In the genomic region with DNA sequence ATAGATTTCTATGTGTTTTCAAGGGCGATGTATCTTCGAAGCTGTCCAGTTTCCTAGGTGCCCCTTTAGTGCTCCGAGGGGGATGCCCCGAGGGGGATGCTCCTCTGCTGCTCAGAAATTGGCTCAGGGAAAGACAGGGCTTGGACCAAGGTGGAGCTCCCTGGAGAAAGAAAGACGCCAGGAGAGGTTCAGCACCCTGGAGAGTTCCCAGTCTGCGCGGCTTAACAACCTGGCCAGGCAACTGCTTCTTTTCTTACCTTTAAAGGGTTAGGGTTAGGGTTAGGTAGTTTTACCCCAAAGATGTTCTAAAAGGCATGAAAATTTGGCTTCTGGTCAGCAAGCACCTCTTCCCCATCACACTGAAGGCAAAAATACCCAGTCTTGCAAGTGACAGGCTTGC, we compare ENCODE assay signal across 10 mouse cellular contexts. TPM values are rescaled to one million over a fixed set of nuclear protein-coding genes. Genes with fewer than 3 reads are reported as not detected.
DNase-seq lines count a peak whose midpoint lies in the region; ATAC-seq lines count a peak whose summit lies in the region.
"Had no signal": no experiment of that assay in that cellular context is flagged by ENCODE, and none has a peak within 500 bp of the region (broad histone marks: within the 10 kb centered on the region; RNA-seq: fewer than 3 reads in every experiment).

No protein-coding gene starts in this region.

- H3K4me3 ChIP-seq in forebrain, embryonic 10.5 days = no peak overlapping the region
- H3K4me3 ChIP-seq in forebrain, embryonic 12.5 days (replicated peaks) = no peak overlapping the region
- no peak overlapping the region for H3K4me3 ChIP-seq in neural tube, embryonic 15.5 days (replicated peaks)
- H3K4me3 ChIP-seq in embryonic facial prominence, embryonic 10.5 days = no peak overlapping the region
- no peak overlapping the region for H3K4me3 ChIP-seq in neural tube, embryonic 11.5 days (ENCODE audit: low read depth, low read length)
- H3K4me3 ChIP-seq: embryonic facial prominence, embryonic 13.5 days had no signal

- H3K9ac ChIP-seq in forebrain, embryonic 12.5 days = no peak overlapping the region
- no peak overlapping the region for H3K9ac ChIP-seq in neural tube, embryonic 15.5 days (replicated peaks)
- no peak overlapping the region for H3K9ac ChIP-seq in neural tube, embryonic 11.5 days (ENCODE audit: low read length)
- H3K9ac ChIP-seq: embryonic facial prominence, embryonic 13.5 days had no signal

- H3K4me2 ChIP-seq in forebrain, embryonic 12.5 days = no peak overlapping the region
- H3K4me2 ChIP-seq in neural tube, embryonic 15.5 days = no peak overlapping the region
- H3K4me2 ChIP-seq in neural tube, embryonic 11.5 days (ENCODE audit: low read depth) = no peak overlapping the region
- H3K4me2 ChIP-seq: embryonic facial prominence, embryonic 13.5 days had no signal

- H3K36me3 ChIP-seq in forebrain, embryonic 10.5 days (replicated peaks) = no peaks in the 10 kb centered on the region
- H3K36me3 ChIP-seq in forebrain, embryonic 12.5 days (replicated peaks) = no peaks in the 10 kb centered on the region
- H3K36me3 ChIP-seq in neural tube, embryonic 15.5 days = no peaks in the 10 kb centered on the region
- H3K36me3 ChIP-seq in embryonic facial prominence, embryonic 10.5 days (replicated peaks) = no peaks in the 10 kb centered on the region
- H3K36me3 ChIP-seq in neural tube, embryonic 11.5 days (ENCODE audit: control insufficient read depth, insufficient read depth, low read length) = no peaks in the 10 kb centered on the region
- H3K36me3 ChIP-seq: embryonic facial prominence, embryonic 13.5 days had no signal

- H3K9me3 ChIP-seq in forebrain, embryonic 10.5 days = no peaks in the 10 kb centered on the region
- no peaks in the 10 kb centered on the region for H3K9me3 ChIP-seq in forebrain, embryonic 12.5 days
- no peaks in the 10 kb centered on the region for H3K9me3 ChIP-seq in neural tube, embryonic 15.5 days (replicated peaks)
- no peaks in the 10 kb centered on the region for H3K9me3 ChIP-seq in embryonic facial prominence, embryonic 10.5 days
- H3K9me3 ChIP-seq in neural tube, embryonic 11.5 days (ENCODE audit: control insufficient read depth, low read length) = no peaks in the 10 kb centered on the region
- H3K9me3 ChIP-seq: embryonic facial prominence, embryonic 13.5 days had no signal

- peaks cover 14% of the 10 kb centered on the region for H3K27me3 ChIP-seq in forebrain, embryonic 10.5 days (ENCODE audit: poor library complexity, severe bottlenecking)
- H3K27me3 ChIP-seq in forebrain, embryonic 12.5 days = peaks cover 20% of the 10 kb centered on the region
- peaks cover 28% of the 10 kb centered on the region for H3K27me3 ChIP-seq in neural tube, embryonic 15.5 days (replicated peaks)
- no peaks in the 10 kb centered on the region for H3K27me3 ChIP-seq in embryonic facial prominence, embryonic 10.5 days (replicated peaks; ENCODE audit: low read depth, poor library complexity, severe bottlenecking)
- H3K27me3 ChIP-seq in neural tube, embryonic 11.5 days (ENCODE audit: control insufficient read depth, insufficient read depth, low read length) = no peaks in the 10 kb centered on the region
- H3K27me3 ChIP-seq: embryonic facial prominence, embryonic 13.5 days had no signal

- no peak overlapping the region for H3K27ac ChIP-seq in forebrain, embryonic 10.5 days
- no peak overlapping the region for H3K27ac ChIP-seq in forebrain, embryonic 12.5 days
- no peak overlapping the region for H3K27ac ChIP-seq in neural tube, embryonic 15.5 days (replicated peaks)
- no peak overlapping the region for H3K27ac ChIP-seq in embryonic facial prominence, embryonic 10.5 days (replicated peaks)
- no peak overlapping the region for H3K27ac ChIP-seq in neural tube, embryonic 11.5 days (ENCODE audit: low read depth, low read length)
- H3K27ac ChIP-seq: embryonic facial prominence, embryonic 13.5 days had no signal

- 23% methylated on average over 7 of the region's 7 CpGs for WGBS in forebrain, embryonic 10.5 days
- 26% methylated on average over 7 of the region's 7 CpGs for whole genome bisulfite sequencing in forebrain, embryonic 12.5 days
- 25% methylated on average over 7 of the region's 7 CpGs for WGBS in neural tube, embryonic 15.5 days
- 22% methylated on average over 7 of the region's 7 CpGs for WGBS in embryonic facial prominence, embryonic 10.5 days
- WGBS in neural tube, embryonic 11.5 days = 21% methylated on average over 7 of the region's 7 CpGs

- no peak for ATAC-seq in forebrain, embryonic 12.5 days (ENCODE audit: low FRiP score)
- ATAC-seq in neural tube, embryonic 15.5 days (ENCODE audit: low FRiP score) = no peak
- no peak for ATAC-seq in neural tube, embryonic 11.5 days (ENCODE audit: insufficient read depth, low FRiP score, low TSS enrichment)
- ATAC-seq: intestine, embryonic 16.5 days had no signal

- peak; percentile 59 for DNase-seq in forebrain, embryonic 10.5 days (ENCODE audit: extremely low spot score, low spot score)
- DNase-seq in neural tube, embryonic 10.5 days (ENCODE audit: extremely low spot score, low spot score) = peak; percentile 60
- DNase-seq in embryonic facial prominence, embryonic 10.5 days (ENCODE audit: low spot score) = peak; percentile 77
- DNase-seq in neural tube, embryonic 11.5 days (ENCODE audit: low spot score) = peak; percentile 53
- DNase-seq in spleen, postnatal 36 days (ENCODE audit: low spot score in 2 of 2) = no peak
- DNase-seq in MN1 (ENCODE audit: low spot score) = no peak

- peaks cover 3% of the 10 kb centered on the region for H3K4me1 ChIP-seq in forebrain, embryonic 10.5 days
- H3K4me1 ChIP-seq in forebrain, embryonic 12.5 days = peaks cover 2% of the 10 kb centered on the region; the same call in 1 of the 2 replicates
- peaks cover under 1% of the 10 kb centered on the region; the same call in 1 of the 2 replicates for H3K4me1 ChIP-seq in neural tube, embryonic 15.5 days
- peaks cover 3% of the 10 kb centered on the region for H3K4me1 ChIP-seq in embryonic facial prominence, embryonic 10.5 days
- H3K4me1 ChIP-seq in neural tube, embryonic 11.5 days (ENCODE audit: control insufficient read depth, insufficient read depth, low read length) = no peaks in the 10 kb centered on the region
- H3K4me1 ChIP-seq: embryonic facial prominence, embryonic 13.5 days had no signal

RNA-seq across cellular contexts. Expression of a gene that starts 43.9 kb away (rescaled TPM):
- 0.60 and 0.72 TPM in 2 replicates for polyA plus RNA-seq in forebrain, embryonic 10.5 days (2016; fragmentation: Nextera tagmentation; extraction: Ambion mirVana)
- polyA plus RNA-seq in forebrain, embryonic 12.5 days (2016; fragmentation: Nextera tagmentation; extraction: Ambion mirVana) = 1.2 and 1.9 TPM in 2 replicates
- 104 and 111 TPM in 2 replicates for polyA plus RNA-seq in neural tube, embryonic 15.5 days (2015; fragmentation: Nextera tagmentation; extraction: Ambion mirVana)
- polyA plus RNA-seq in embryonic facial prominence, embryonic 10.5 days (2016; fragmentation: Nextera tagmentation; extraction: Ambion mirVana) = 0.20 and 0.42 TPM in 2 replicates
- polyA plus RNA-seq in neural tube, embryonic 11.5 days (2014; fragmentation: Nextera tagmentation; extraction: Ambion mirVana) = 0.53 and 1.1 TPM in 2 replicates

RNA-seq across cellular contexts. Expression of a gene that starts 44.7 kb away (rescaled TPM):
- polyA plus RNA-seq in forebrain, embryonic 10.5 days (2016; fragmentation: Nextera tagmentation; extraction: Ambion mirVana) = 1.1 and 1.4 TPM in 2 replicates
- polyA plus RNA-seq in forebrain, embryonic 12.5 days (2016; fragmentation: Nextera tagmentation; extraction: Ambion mirVana) = 8.0 and 8.5 TPM in 2 replicates
- 31.5 and 37.9 TPM in 2 replicates for polyA plus RNA-seq in neural tube, embryonic 15.5 days (2015; fragmentation: Nextera tagmentation; extraction: Ambion mirVana)
- polyA plus RNA-seq in embryonic facial prominence, embryonic 10.5 days (2016; fragmentation: Nextera tagmentation; extraction: Ambion mirVana) = 0.92 and 1.1 TPM in 2 replicates
- 4.6 and 5.2 TPM in 2 replicates for polyA plus RNA-seq in neural tube, embryonic 11.5 days (2014; fragmentation: Nextera tagmentation; extraction: Ambion mirVana)

Comparison
In these comparisons a context has a peak if more than half of its experiments do, and no peak if none do; other contexts are left out.
1. RNA of a gene that starts 43.9 kb away (polyA plus RNA-seq): 104 to 111 TPM in neural tube, embryonic 15.5 days; 1.2 to 1.9 TPM in forebrain, embryonic 12.5 days, 0.53 to 1.1 TPM in neural tube, embryonic 11.5 days, 0.60 to 0.72 TPM in forebrain, embryonic 10.5 days and 0.20 to 0.42 TPM in embryonic facial prominence, embryonic 10.5 days; every median in the first group is over 10 times any median in the second.
2. DNase-seq: peak in forebrain, embryonic 10.5 days (single experiment), neural tube, embryonic 10.5 days (single experiment), embryonic facial prominence, embryonic 10.5 days (single experiment) and neural tube, embryonic 11.5 days (single experiment); none in spleen, postnatal 36 days (0 of 2) and MN1 (single experiment).